ENCODE assay signal across 8 mouse cellular contexts in genomic region chr5:24601911-24602750, GRCm38 (mm10). TPM values are rescaled to one million over a fixed set of nuclear protein-coding genes. Genes with fewer than 3 reads are reported as not detected.
DNase-seq lines count a peak whose midpoint lies in the region; ATAC-seq and TF ChIP-seq lines count a peak whose summit lies in the region.

No protein-coding gene starts in this region.

- DNase-seq in brain, embryonic 14.5 days (ENCODE audit: low read depth), result peak; percentile 90
- DNase-seq in gastrocnemius, postnatal 10 days, result peak; percentile 78
- DNase-seq in hindbrain, postnatal 0 days (ENCODE audit: low spot score), result peak; percentile 86
- DNase-seq in liver, embryonic 13.5 days, result no peak
- peak; percentile 73 for DNase-seq in neural tube, embryonic 11.5 days (ENCODE audit: low spot score)

- H3K9ac ChIP-seq in hindbrain, postnatal 0 days (replicated peaks; ENCODE audit: low read length), result peak overlapping the region; percentile 70
- peak overlapping the region; percentile 50 for H3K9ac ChIP-seq in liver, embryonic 13.5 days
- peak overlapping the region; percentile 84 for H3K9ac ChIP-seq in neural tube, embryonic 11.5 days (ENCODE audit: low read length)

- WGBS in hindbrain, postnatal 0 days, result under 1% methylated on average over 73 of the region's 73 CpGs
- WGBS in liver, embryonic 13.5 days (ENCODE audit: insufficient replicate concordance), result under 1% methylated on average over 73 of the region's 73 CpGs
- under 1% methylated on average over 68 of the region's 73 CpGs for WGBS in neural tube, embryonic 11.5 days

- H3K4me1 ChIP-seq in erythroblast, embryonic 14.5 days (ENCODE audit: control insufficient read depth), result peaks cover 3% of the 10 kb centered on the region
- peaks cover 60% of the 10 kb centered on the region for H3K4me1 ChIP-seq in hindbrain, postnatal 0 days (ENCODE audit: insufficient read depth, low read length)
- peaks cover 49% of the 10 kb centered on the region for H3K4me1 ChIP-seq in liver, embryonic 13.5 days (replicated peaks)
- H3K4me1 ChIP-seq in neural tube, embryonic 11.5 days (ENCODE audit: control insufficient read depth, insufficient read depth, low read length), result peaks cover 72% of the 10 kb centered on the region

- H3K9me3 ChIP-seq in erythroblast, embryonic 14.5 days (ENCODE audit: control insufficient read depth, low read length), result no peaks in the 10 kb centered on the region
- no peaks in the 10 kb centered on the region for H3K9me3 ChIP-seq in hindbrain, postnatal 0 days (ENCODE audit: low read length)
- no peaks in the 10 kb centered on the region for H3K9me3 ChIP-seq in liver, embryonic 13.5 days (replicated peaks)
- H3K9me3 ChIP-seq in neural tube, embryonic 11.5 days (ENCODE audit: control insufficient read depth, low read length), result no peaks in the 10 kb centered on the region

- H3K36me3 ChIP-seq in erythroblast, embryonic 14.5 days (ENCODE audit: control insufficient read depth), result no peaks in the 10 kb centered on the region
- H3K36me3 ChIP-seq in hindbrain, postnatal 0 days (ENCODE audit: insufficient read depth, low read length), result no peaks in the 10 kb centered on the region
- H3K36me3 ChIP-seq in liver, embryonic 13.5 days, result no peaks in the 10 kb centered on the region
- H3K36me3 ChIP-seq in neural tube, embryonic 11.5 days (ENCODE audit: control insufficient read depth, insufficient read depth, low read length), result no peaks in the 10 kb centered on the region

- no peak for ATAC-seq in erythroblast, adult 5-6 weeks (replicated peaks; ENCODE audit: low FRiP score, poor library complexity, severe bottlenecking)
- ATAC-seq in hindbrain, postnatal 0 days, result peak; percentile 33; the same call in 1 of the 2 replicates
- no peak for ATAC-seq in liver, embryonic 13.5 days (ENCODE audit: low read depth)
- 0 out of 2 replicates have a peak, but pooled peaks have one; percentile 5 for ATAC-seq in neural tube, embryonic 11.5 days (ENCODE audit: insufficient read depth, low FRiP score, low TSS enrichment)
- no peak for ATAC-seq in activated CD4-positive, CD25-positive, alpha-beta regulatory T cell, adult 4 months

- H3K4me3 ChIP-seq in erythroblast, embryonic 14.5 days (replicated peaks), result peak overlapping the region; percentile 12
- H3K4me3 ChIP-seq in hindbrain, postnatal 0 days (ENCODE audit: low read length), result peak overlapping the region; percentile 44
- peak overlapping the region; percentile 49 for H3K4me3 ChIP-seq in liver, embryonic 13.5 days (replicated peaks)
- H3K4me3 ChIP-seq in neural tube, embryonic 11.5 days (ENCODE audit: low read depth, low read length), result peak overlapping the region; percentile 66

- no peak for TF ChIP-seq CTCF in brain, embryonic 14.5 days (IDR thresholded peaks at IDR 0.05; ENCODE audit: borderline replicate concordance, extremely low read depth, insufficient read depth, insufficient read length)
- no peak for TF ChIP-seq CTCF in hindbrain, postnatal 0 days (IDR thresholded peaks at IDR 0.05; ENCODE audit: low read depth)

- H3K27me3 ChIP-seq in erythroblast, embryonic 14.5 days (ENCODE audit: control insufficient read depth), result peaks cover 98% of the 10 kb centered on the region
- no peaks in the 10 kb centered on the region for H3K27me3 ChIP-seq in hindbrain, postnatal 0 days (ENCODE audit: insufficient read depth, low read length)
- peaks cover 97% of the 10 kb centered on the region for H3K27me3 ChIP-seq in liver, embryonic 13.5 days
- H3K27me3 ChIP-seq in neural tube, embryonic 11.5 days (ENCODE audit: control insufficient read depth, insufficient read depth, low read length), result peaks cover 7% of the 10 kb centered on the region; the same call in 1 of the 2 replicates

- H3K4me2 ChIP-seq in hindbrain, postnatal 0 days (ENCODE audit: low read depth, low read length), result peak overlapping the region; percentile 97
- peak overlapping the region; percentile 63 for H3K4me2 ChIP-seq in liver, embryonic 13.5 days
- H3K4me2 ChIP-seq in neural tube, embryonic 11.5 days (ENCODE audit: low read depth), result peak overlapping the region; percentile 84

- TF ChIP-seq POLR2A in brain, embryonic 14.5 days (IDR thresholded peaks at IDR 0.05; ENCODE audit: borderline replicate concordance, extremely low read depth, insufficient read depth, insufficient read length, poor library complexity, severe bottlenecking), result 0 out of 2 replicates have a peak, but pooled peaks have one; percentile 47

- H3K27ac ChIP-seq in hindbrain, postnatal 0 days, result peak overlapping the region; percentile 98
- peak overlapping the region; percentile 63 for H3K27ac ChIP-seq in liver, embryonic 13.5 days
- H3K27ac ChIP-seq in neural tube, embryonic 11.5 days (ENCODE audit: low read depth, low read length), result peak overlapping the region; percentile 97

RNA-seq across cellular contexts. Expression of gene Chpf2, which starts 15.6 kb away (rescaled TPM):
- 0.75 and 0.89 TPM in 2 replicates for polyA plus RNA-seq in erythroblast, embryonic 14.5 days (2012)
- 0.96 and 1.3 TPM in 2 replicates for total RNA-seq in erythroblast, adult 5-6 weeks (2015; ENCODE audit: low replicate concordance)
- 1.6 and 3.6 TPM in 2 replicates for total RNA-seq in erythroblast, adult 5-6 weeks (2017; ENCODE audit: low replicate concordance)
- polyA plus RNA-seq in brain, embryonic 14.5 days (2012; rRNA removed), result 21.9 and 26.8 TPM in 2 replicates
- 10 to 100 TPM; 19.6 to 29.4 TPM for total RNA-seq in gastrocnemius, postnatal 10 days (2021)
- total RNA-seq in hindbrain, postnatal 0 days (2014; rRNA removed), result 38.3 and 46.2 TPM in 2 replicates
- 25.0 and 26.9 TPM in 2 replicates for polyA plus RNA-seq in hindbrain, postnatal 0 days (2015; fragmentation: Nextera tagmentation; extraction: Ambion mirVana)
- 11.8 and 12.7 TPM in 2 replicates for polyA plus RNA-seq in liver, embryonic 13.5 days (2015; fragmentation: Nextera tagmentation; extraction: Ambion mirVana)
- 10.3 and 13.0 TPM in 2 replicates for polyA plus RNA-seq in neural tube, embryonic 11.5 days (2014; fragmentation: Nextera tagmentation; extraction: Ambion mirVana)
- polyA plus RNA-seq in activated CD4-positive, CD25-positive, alpha-beta regulatory T cell, adult 4 months (2017; shearing (Covaris generic)), result 10 to 100 TPM in 1 of 2 experiments, 1 to 10 TPM in 1; 8.3 to 17.8 TPM

RNA-seq across cellular contexts. Expression of gene Smarcd3, which starts 22.1 kb away (rescaled TPM):
- not detected in 2 replicates for polyA plus RNA-seq in erythroblast, embryonic 14.5 days (2012)
- not detected in 2 replicates for total RNA-seq in erythroblast, adult 5-6 weeks (2015; ENCODE audit: low replicate concordance)
- 0.42 TPM in 1 of 2 replicates, not detected in the other for total RNA-seq in erythroblast, adult 5-6 weeks (2017; ENCODE audit: low replicate concordance)
- polyA plus RNA-seq in brain, embryonic 14.5 days (2012; rRNA removed), result 162 and 203 TPM in 2 replicates
- total RNA-seq in gastrocnemius, postnatal 10 days (2021), result 100 to 1,000 TPM; 122 to 132 TPM
- total RNA-seq in hindbrain, postnatal 0 days (2014; rRNA removed), result 246 and 262 TPM in 2 replicates
- 114 and 128 TPM in 2 replicates for polyA plus RNA-seq in hindbrain, postnatal 0 days (2015; fragmentation: Nextera tagmentation; extraction: Ambion mirVana)
- 1.9 and 2.2 TPM in 2 replicates for polyA plus RNA-seq in liver, embryonic 13.5 days (2015; fragmentation: Nextera tagmentation; extraction: Ambion mirVana)
- polyA plus RNA-seq in neural tube, embryonic 11.5 days (2014; fragmentation: Nextera tagmentation; extraction: Ambion mirVana), result 43.7 and 49.3 TPM in 2 replicates
- under 1 TPM in 1 of 2 experiments, not detected in 1; 0.41 TPM for polyA plus RNA-seq in activated CD4-positive, CD25-positive, alpha-beta regulatory T cell, adult 4 months (2017; shearing (Covaris generic))

RNA-seq across cellular contexts. Expression of gene Abcf2, which starts 24.9 kb away (rescaled TPM):
- polyA plus RNA-seq in erythroblast, embryonic 14.5 days (2012), result 4.3 and 5.3 TPM in 2 replicates
- 7.1 and 9.8 TPM in 2 replicates for total RNA-seq in erythroblast, adult 5-6 weeks (2015; ENCODE audit: low replicate concordance)
- 17.4 and 22.3 TPM in 2 replicates for total RNA-seq in erythroblast, adult 5-6 weeks (2017; ENCODE audit: low replicate concordance)
- 75.5 and 85.9 TPM in 2 replicates for polyA plus RNA-seq in brain, embryonic 14.5 days (2012; rRNA removed)
- 10 to 100 TPM; 66.4 to 74.0 TPM for total RNA-seq in gastrocnemius, postnatal 10 days (2021)
- total RNA-seq in hindbrain, postnatal 0 days (2014; rRNA removed), result 60.6 and 65.6 TPM in 2 replicates
- polyA plus RNA-seq in hindbrain, postnatal 0 days (2015; fragmentation: Nextera tagmentation; extraction: Ambion mirVana), result 65.4 and 66.5 TPM in 2 replicates
- polyA plus RNA-seq in liver, embryonic 13.5 days (2015; fragmentation: Nextera tagmentation; extraction: Ambion mirVana), result 72.6 and 81.6 TPM in 2 replicates
- polyA plus RNA-seq in neural tube, embryonic 11.5 days (2014; fragmentation: Nextera tagmentation; extraction: Ambion mirVana), result 136 and 147 TPM in 2 replicates
- 10 to 100 TPM; 51.8 to 56.8 TPM for polyA plus RNA-seq in activated CD4-positive, CD25-positive, alpha-beta regulatory T cell, adult 4 months (2017; shearing (Covaris generic))

RNA-seq across cellular contexts. Expression of gene 4931409K22Rik, which starts 45.5 kb away (rescaled TPM):
- not detected in 2 replicates for polyA plus RNA-seq in erythroblast, embryonic 14.5 days (2012)
- not detected in 2 replicates for total RNA-seq in erythroblast, adult 5-6 weeks (2015; ENCODE audit: low replicate concordance)
- total RNA-seq in erythroblast, adult 5-6 weeks (2017; ENCODE audit: low replicate concordance), result not detected in 2 replicates
- polyA plus RNA-seq in brain, embryonic 14.5 days (2012; rRNA removed), result 0.19 and 0.34 TPM in 2 replicates
- not detected for total RNA-seq in gastrocnemius, postnatal 10 days (2021)
- not detected in 2 replicates for total RNA-seq in hindbrain, postnatal 0 days (2014; rRNA removed)
- 0.09 and 0.16 TPM in 2 replicates for polyA plus RNA-seq in hindbrain, postnatal 0 days (2015; fragmentation: Nextera tagmentation; extraction: Ambion mirVana)
- polyA plus RNA-seq in liver, embryonic 13.5 days (2015; fragmentation: Nextera tagmentation; extraction: Ambion mirVana), result not detected in 2 replicates
- polyA plus RNA-seq in neural tube, embryonic 11.5 days (2014; fragmentation: Nextera tagmentation; extraction: Ambion mirVana), result not detected in 2 replicates
- polyA plus RNA-seq in activated CD4-positive, CD25-positive, alpha-beta regulatory T cell, adult 4 months (2017; shearing (Covaris generic)), result under 1 TPM in 1 of 2 experiments, not detected in 1; 0.46 TPM

Comparison
In these comparisons a context has a peak if more than half of its experiments do, and no peak if none do; other contexts are left out.
1. H3K4me3 ChIP-seq: peak in every context shown above with its lines; median percentile 66 in neural tube, embryonic 11.5 days; 49 in liver, embryonic 13.5 days; 44 in hindbrain, postnatal 0 days; 12 in erythroblast, embryonic 14.5 days.
2. ATAC-seq: peak in hindbrain, postnatal 0 days (single experiment) and neural tube, embryonic 11.5 days (single experiment); none in erythroblast, adult 5-6 weeks (single experiment), liver, embryonic 13.5 days (single experiment) and activated CD4-positive, CD25-positive, alpha-beta regulatory T cell, adult 4 months (single experiment).
3. RNA of gene Smarcd3, which starts 22.1 kb away (polyA plus RNA-seq): 162 to 203 TPM in brain, embryonic 14.5 days, 114 to 128 TPM in hindbrain, postnatal 0 days and 43.7 to 49.3 TPM in neural tube, embryonic 11.5 days; 1.9 to 2.2 TPM in liver, embryonic 13.5 days, 0.41 TPM in activated CD4-positive, CD25-positive, alpha-beta regulatory T cell, adult 4 months and not detected in erythroblast, embryonic 14.5 days; every median in the first group is over 10 times any median in the second.
4. Peak in every context shown above with its lines, with median percentiles within 50 percentile points of each other: H3K27ac ChIP-seq, H3K4me2 ChIP-seq and H3K9ac ChIP-seq.